Mouse (Mus musculus) heart, embryonic 14.5 days (tissue): ENCODE data around the gene Egln2. TPM values are rescaled to one million over a fixed set of nuclear protein-coding genes. Genes with fewer than 3 reads are reported as not detected.
A peak's percentile ranks its signal among the peaks of the same experiment; 100 is the strongest.

Experiments used
- ATAC-seq: fragments of 200-750 bp; cut with Nextera tagmentation; 2 replicates; pipeline ENCODE4 v1.8.0; 2017; ENCODE audit warnings: low read depth, moderate TSS enrichment; ENCODE audit not compliant: insufficient number of reproducible peaks, insufficient read depth, low FRiP score
- H3K27ac ChIP-seq, 2 experiments: fragments of 200-500 bp in 1 of 2; fragments of 300-500 bp in 1 of 2; sonication (generic) in 1 of 2; replicated peaks in 1 of 2; 2 replicates each; pipeline ENCODE4 v1.5.1; 2012 to 2014; ENCODE audit warnings: low read depth in 2 of 2, low read length in 2 of 2, control low read depth in 1 of 2, mild to moderate bottlenecking in 1 of 2, mixed read lengths in 1 of 2; ENCODE audit not compliant: control insufficient read depth in 1 of 2, insufficient read depth in 1 of 2
- H3K27me3 ChIP-seq: fragments of 300-500 bp; sonication (generic); 2 replicates; pipeline ENCODE4 v1.6.1; 2014; ENCODE audit warnings: mild to moderate bottlenecking, low read length, control low read depth; ENCODE audit not compliant: control insufficient read depth, insufficient read depth
- H3K36me3 ChIP-seq: fragments of 300-500 bp; sonication (generic); 2 replicates; pipeline ENCODE4 v1.6.1; 2014; ENCODE audit warnings: mild to moderate bottlenecking, control low read depth, low read length, mixed read lengths; ENCODE audit not compliant: control insufficient read depth, insufficient read depth
- H3K4me1 ChIP-seq, 2 experiments: fragments of 200-500 bp in 1 of 2; fragments of 300-500 bp in 1 of 2; sonication (generic) in 1 of 2; 2 replicates each; pipeline ENCODE4 v1.6.1; 2012 to 2014; ENCODE audit warnings: low read length in 2 of 2, control low read depth in 1 of 2, mixed read lengths in 1 of 2; ENCODE audit not compliant: control insufficient read depth in 2 of 2, insufficient read depth in 2 of 2
- H3K4me2 ChIP-seq: fragments of 300-500 bp; sonication (generic); 2 replicates; pipeline ENCODE4 v1.6.1; 2014; ENCODE audit warnings: mild to moderate bottlenecking, low read length
- H3K4me3 ChIP-seq, 2 experiments: fragments of 200-500 bp in 1 of 2; fragments of 300-500 bp in 1 of 2; sonication (generic) in 1 of 2; 2 replicates each; pipeline ENCODE4 v1.5.1; 2012 to 2014; ENCODE audit warnings: low read length in 2 of 2, mild to moderate bottlenecking in 2 of 2, control low read depth in 1 of 2, low read depth in 1 of 2, moderate library complexity in 1 of 2; ENCODE audit not compliant: control insufficient read depth in 1 of 2, insufficient read depth in 1 of 2
- H3K9ac ChIP-seq: fragments of 300-500 bp; sonication (generic); 2 replicates; pipeline ENCODE4 v1.6.1; 2014; ENCODE audit warnings: mild to moderate bottlenecking, low read length
- H3K9me3 ChIP-seq: fragments of 300-500 bp; sonication (generic); 2 replicates; pipeline ENCODE4 v1.6.1; 2016; ENCODE audit warnings: low read length, control low read depth; ENCODE audit not compliant: control insufficient read depth
- WGBS: fragments of 180-500 bp; shearing (Covaris S2); extraction: QIAGEN DNeasy Blood & Tissue Kit; methylation state at CpG from one replicate; pipeline ENCODE4 v1.1.7; 2014; 5-methylcytosine and 5-hydroxymethylcytosine counted together
- polyA plus RNA-seq: library from polyadenylated mRNA; unstranded; fragments of >200 nt; fragmentation: Nextera tagmentation; extraction: Ambion mirVana; gene quantifications from 2 replicates; pipeline ENCODE4 v1.2.1, GENCODE M21; 2014

Gene Egln2
- polyA plus RNA-seq, 1 experiment from 2014 or later = 31.2 TPM

DNA sequence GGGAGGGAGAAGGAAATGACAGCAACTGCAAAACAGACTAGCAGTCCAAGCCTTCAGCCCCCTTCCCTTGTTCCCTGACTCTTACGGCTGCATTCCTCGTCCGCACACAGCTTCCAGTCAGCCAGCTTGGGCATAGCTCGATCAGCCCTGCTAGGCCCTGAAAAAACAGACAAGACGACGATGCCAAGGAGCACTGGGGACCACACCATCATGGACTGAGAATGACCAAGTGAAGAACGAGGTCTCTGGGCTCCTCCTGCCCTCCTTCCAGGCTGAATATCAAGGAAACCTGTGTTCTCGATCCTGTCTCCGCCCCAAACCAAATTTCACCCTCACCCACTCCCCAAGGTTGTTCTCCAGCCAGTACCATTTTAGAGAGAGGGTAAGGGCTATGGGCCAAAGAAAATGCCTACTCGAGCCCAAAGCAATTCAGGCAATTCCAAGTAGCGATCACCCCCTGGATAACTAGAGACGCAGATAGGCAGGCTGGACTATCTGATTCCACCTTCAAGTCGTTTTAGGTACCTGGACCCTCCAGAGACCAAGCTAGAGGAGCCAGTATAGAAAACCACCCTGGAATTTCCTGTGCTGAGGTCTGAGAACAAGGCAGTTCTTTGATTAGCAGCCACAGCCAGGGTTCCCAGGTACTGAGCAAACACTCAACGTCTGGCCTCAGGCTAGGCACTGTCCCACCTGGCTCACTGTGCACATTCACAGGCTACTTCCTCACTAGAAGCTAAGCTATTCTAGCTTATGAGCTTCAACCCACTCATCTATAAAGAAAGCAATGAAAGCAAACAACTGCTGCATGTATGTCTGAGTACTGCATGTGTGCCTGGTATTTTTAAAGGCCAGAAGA, 14.5 kb upstream of the Egln2 start, which contains the start of the genes Gm21983 and Mia:
Gm21983 (minus strand) TSS at position 250 of the 859 bp plus-strand sequence.
Mia (minus strand) TSS at position 321 of the 859 bp plus-strand sequence.
- ATAC-seq = no peak
- 62% methylated on average over 14 of the region's 14 CpGs for WGBS
- H3K27ac ChIP-seq = peak within 1 kb of the TSS in 1 of 2 experiments; percentile 33; a peak in 2 of 4 replicates
- H3K4me1 ChIP-seq = peaks cover 0 to 4% of the 10 kb centered on the region in 2 experiments; a peak in 2 of 4 replicates
- H3K4me3 ChIP-seq = no peak within 1 kb of the TSS
- no peak within 1 kb of the TSS for H3K4me2 ChIP-seq
- 0 out of 2 replicates have a peak, but pooled peaks cover 3% of the 10 kb centered on the region for H3K9me3 ChIP-seq
- no peak within 1 kb of the TSS for H3K9ac ChIP-seq
- no peaks in the 10 kb centered on the region for H3K27me3 ChIP-seq
- H3K36me3 ChIP-seq = peaks cover 32% of the 10 kb centered on the region

DNA sequence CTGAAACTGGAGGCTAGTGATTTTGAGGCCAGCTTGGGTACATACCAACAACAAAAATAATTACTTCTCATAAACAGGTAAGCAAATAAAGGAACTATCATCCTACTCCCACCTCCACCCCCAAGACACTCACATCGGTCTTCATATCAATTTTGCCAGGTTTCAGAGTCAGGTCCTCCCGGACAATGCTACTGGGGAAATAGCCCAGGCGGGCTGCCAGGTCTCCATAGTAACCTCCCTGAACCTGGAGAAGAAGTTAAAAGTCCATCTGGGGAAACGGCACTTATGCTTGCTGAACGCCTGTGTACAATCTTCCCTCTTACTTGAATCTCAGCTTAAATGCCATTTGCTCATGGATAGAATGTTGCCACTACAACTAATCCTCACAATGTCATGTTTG, 13.4 kb upstream of the Egln2 start:
- peaks cover 26% of the 10 kb centered on the region for H3K36me3 ChIP-seq
- H3K4me3 ChIP-seq = no peak overlapping the region
- peak overlapping the region in 1 of 2 experiments; percentile 33; a peak in 2 of 4 replicates for H3K27ac ChIP-seq
- 0 out of 2 replicates have a peak, but pooled peaks cover under 1% of the 10 kb centered on the region for H3K9me3 ChIP-seq
- no peak for ATAC-seq
- 57% methylated on average over 5 of the region's 5 CpGs for WGBS
- H3K4me2 ChIP-seq = no peak overlapping the region
- no peak overlapping the region for H3K9ac ChIP-seq
- H3K27me3 ChIP-seq = no peaks in the 10 kb centered on the region
- H3K4me1 ChIP-seq = peaks cover 0 to 4% of the 10 kb centered on the region in 2 experiments; a peak in 2 of 4 replicates

DNA sequence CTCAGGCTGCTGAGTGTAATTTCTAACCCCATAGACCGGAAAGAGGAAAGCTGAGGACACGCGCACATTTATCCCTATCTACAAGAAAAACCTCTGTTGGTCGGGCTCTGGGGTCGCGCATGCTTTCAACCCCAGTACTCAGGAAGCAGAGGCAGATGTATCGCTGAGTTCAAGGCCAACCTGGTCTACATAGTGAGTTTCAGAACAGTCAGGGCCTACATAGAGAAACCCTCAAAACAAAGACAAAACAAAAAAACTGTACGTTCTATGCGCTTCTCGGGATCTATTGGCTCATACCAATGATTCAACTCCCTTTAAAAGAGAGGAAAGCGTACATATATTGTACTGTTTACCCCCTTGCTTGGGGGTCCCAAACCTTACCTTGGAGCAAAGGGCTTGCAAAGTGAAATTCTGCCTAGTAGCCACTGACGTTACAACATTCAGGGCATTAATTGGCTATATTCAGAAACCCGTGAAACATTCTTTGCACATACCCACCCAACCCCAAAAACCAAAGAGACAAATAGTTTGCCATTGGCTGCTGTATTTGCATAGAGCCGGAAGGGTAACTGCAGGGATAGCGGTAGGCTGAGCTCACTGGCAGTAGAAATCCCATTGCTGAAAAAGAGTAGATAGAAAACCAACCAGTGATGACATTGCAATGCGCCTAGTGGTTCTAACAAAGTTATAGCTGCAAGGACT, 12.8 kb upstream of the Egln2 start:
- peak overlapping the region; percentile 65 for H3K9ac ChIP-seq

DNA sequence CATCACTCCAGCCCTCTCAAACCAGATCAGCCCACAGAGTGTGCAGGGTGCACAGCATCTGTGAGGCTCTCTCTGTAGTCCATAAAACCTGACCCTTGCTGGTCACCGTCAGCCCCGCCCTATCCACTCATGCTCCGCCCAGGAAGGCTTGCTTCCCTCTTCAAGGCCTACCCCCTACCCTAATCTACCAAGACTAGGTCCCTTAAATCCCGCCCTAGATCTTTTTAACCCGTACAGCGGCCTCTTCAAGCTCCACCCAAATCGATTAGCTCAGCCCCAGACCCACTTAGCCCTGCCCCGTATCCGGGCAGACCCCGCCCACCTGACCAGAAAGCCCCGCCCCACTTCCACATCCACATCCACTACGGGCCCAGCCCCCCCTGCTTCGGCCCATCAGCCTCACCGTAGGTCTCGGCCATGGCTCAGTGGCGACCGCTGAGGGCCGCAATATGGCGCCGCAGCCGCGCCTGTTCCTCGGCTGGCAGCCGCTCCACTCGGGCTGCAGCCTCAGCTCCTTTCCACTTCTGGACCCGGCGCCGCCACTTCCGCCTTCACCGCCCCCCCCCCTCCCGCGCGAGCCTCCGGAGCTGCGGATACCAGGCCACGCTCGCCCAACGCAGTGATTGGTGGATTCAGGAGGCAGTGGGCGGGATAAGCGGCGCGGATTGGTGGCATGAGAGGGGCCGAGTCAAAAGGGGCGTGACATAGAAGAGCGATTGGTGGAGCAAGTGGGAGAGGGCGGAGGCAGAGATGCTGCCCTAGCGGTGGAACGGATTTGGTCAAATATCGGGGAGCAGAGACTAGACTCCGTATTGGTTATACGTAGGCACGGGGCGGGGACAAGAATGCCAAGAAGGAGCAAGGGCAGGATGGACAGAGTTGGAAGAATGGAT, 12.0 kb upstream of the Egln2 start, which contains the start of gene Rab4b:
Rab4b (minus strand) TSS at position 573 of the 893 bp plus-strand sequence.
- WGBS = under 1% methylated on average over 48 of the region's 53 CpGs
- peak; percentile 97 for ATAC-seq
- Histone ChIP-seq H3K4me3 (peak within 1 kb of the TSS; percentile 73 to 76), H3K9me3 (no peaks in the 10 kb centered on the region), H3K4me2 (peak within 1 kb of the TSS; percentile 73), H3K27ac (peak within 1 kb of the TSS; percentile 89 to 91), H3K36me3 (peaks cover 29% of the 10 kb centered on the region), H3K27me3 (no peaks in the 10 kb centered on the region), H3K9ac (peak within 1 kb of the TSS; percentile 68), H3K4me1 (peaks cover 0 to 4% of the 10 kb centered on the region in 2 experiments; a peak in 2 of 4 replicates)

More for the DNA sequence above, 12.8 kb upstream of the Egln2 start:
- Histone ChIP-seq H3K9me3 (no peaks in the 10 kb centered on the region), H3K27ac (peak overlapping the region; percentile 73 to 79), H3K27me3 (no peaks in the 10 kb centered on the region), H3K4me2 (peak overlapping the region; percentile 73), H3K36me3 (peaks cover 26% of the 10 kb centered on the region), H3K4me3 (peak overlapping the region; percentile 43 to 73), H3K4me1 (peaks cover 0 to 4% of the 10 kb centered on the region in 2 experiments; a peak in 2 of 4 replicates)
- 42% methylated on average over 16 of the region's 16 CpGs for WGBS
- no peak for ATAC-seq

DNA sequence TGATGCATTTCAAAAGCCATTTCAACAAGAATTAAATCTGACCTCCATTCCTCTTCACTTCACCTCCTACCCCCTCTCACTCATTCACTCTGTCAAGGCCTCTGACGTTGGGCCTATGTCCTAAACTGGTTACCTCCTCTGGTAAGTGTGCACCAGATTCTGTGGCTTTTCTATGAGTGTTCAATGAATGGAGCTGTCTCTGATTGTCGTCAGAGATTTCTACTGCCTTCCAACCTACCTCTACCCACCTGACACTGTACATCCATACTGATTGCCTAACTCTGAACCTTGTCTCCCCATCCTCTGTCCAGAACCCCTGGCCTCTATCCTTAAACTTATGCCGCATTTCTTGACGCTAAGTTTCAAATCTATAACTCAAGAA, 11.3 kb upstream of the Egln2 start:
- Histone ChIP-seq H3K27ac (peak overlapping the region; percentile 89 to 91), H3K4me3 (peak overlapping the region; percentile 73 to 76), H3K4me2 (peak overlapping the region; percentile 53), H3K9ac (peak overlapping the region; percentile 68), H3K9me3 (no peaks in the 10 kb centered on the region), H3K36me3 (peaks cover 29% of the 10 kb centered on the region), H3K27me3 (no peaks in the 10 kb centered on the region), H3K4me1 (peaks cover 0 to 4% of the 10 kb centered on the region in 2 experiments; a peak in 2 of 4 replicates)
- WGBS = 24% methylated on average over 4 of the region's 4 CpGs
- ATAC-seq = no peak

DNA sequence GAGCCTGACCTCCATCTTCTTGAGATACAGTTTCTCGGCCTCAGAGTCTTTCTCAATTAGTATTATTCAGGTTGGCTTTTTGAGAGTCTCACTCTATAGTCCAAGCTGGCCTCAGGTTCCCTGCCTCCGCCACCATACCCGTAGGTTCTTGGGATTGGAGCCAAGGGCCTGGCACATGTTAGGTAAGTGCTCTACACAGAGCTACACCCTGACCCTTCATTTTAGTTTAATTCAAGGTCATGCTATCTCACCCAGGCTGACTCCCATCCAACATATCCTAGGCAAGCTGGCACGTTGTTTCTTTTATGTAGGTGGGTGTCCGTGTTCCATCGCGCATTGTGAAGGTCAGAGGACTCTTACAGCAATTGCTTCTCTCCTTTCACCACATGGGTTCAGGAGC, 8.3 kb upstream of the Egln2 start:
- Histone ChIP-seq H3K4me2 (no peak overlapping the region), H3K36me3 (peaks cover 49% of the 10 kb centered on the region)
- WGBS = 78% methylated on average over 7 of the region's 7 CpGs

More for the DNA sequence above, 8.3 kb upstream of the Egln2 start:
- ATAC-seq = no peak
- H3K27ac ChIP-seq = no peak overlapping the region
- H3K9me3 ChIP-seq = no peaks in the 10 kb centered on the region
- H3K27me3 ChIP-seq = no peaks in the 10 kb centered on the region
- no peak overlapping the region for H3K9ac ChIP-seq
- peaks cover 0 to 4% of the 10 kb centered on the region in 2 experiments; a peak in 1 of 4 replicates for H3K4me1 ChIP-seq
- no peak overlapping the region for H3K4me3 ChIP-seq
